Mouse (Mus musculus): ENCODE measurements around the gene Crhr1.

GRCm38 (mm10) chr11:104130721-104131647, 1.7 kb upstream of the Crhr1 start:
- TF ChIP-seq POLR2A (IDR thresholded peaks at IDR 0.05; ENCODE audit: low read depth, low read length) (no peak), CTCF (IDR thresholded peaks at IDR 0.05; ENCODE audit: borderline replicate concordance, insufficient read depth, low read length) (no peak)
